Mouse (Mus musculus): ENCODE measurements around the gene Chst10. TPM values are rescaled to one million over a fixed set of nuclear protein-coding genes. Genes with fewer than 3 reads are reported as not detected.

Chst10 gene
- 0.39 and 0.76 TPM in 2 replicates for polyA plus RNA-seq (2012; rRNA removed)

GRCm38 (mm10) chr1:38897431-38898248 is at the start of gene Chst10:
TSS of gene Chst10 (minus strand) at chr1:38898161.

GRCm38 (mm10) chr1:38938849-38939248 is 40.9 kb upstream of the Chst10 start, which contains the start of gene Nms:
TSS of gene Nms (plus strand) at chr1:38939149.

DNA sequence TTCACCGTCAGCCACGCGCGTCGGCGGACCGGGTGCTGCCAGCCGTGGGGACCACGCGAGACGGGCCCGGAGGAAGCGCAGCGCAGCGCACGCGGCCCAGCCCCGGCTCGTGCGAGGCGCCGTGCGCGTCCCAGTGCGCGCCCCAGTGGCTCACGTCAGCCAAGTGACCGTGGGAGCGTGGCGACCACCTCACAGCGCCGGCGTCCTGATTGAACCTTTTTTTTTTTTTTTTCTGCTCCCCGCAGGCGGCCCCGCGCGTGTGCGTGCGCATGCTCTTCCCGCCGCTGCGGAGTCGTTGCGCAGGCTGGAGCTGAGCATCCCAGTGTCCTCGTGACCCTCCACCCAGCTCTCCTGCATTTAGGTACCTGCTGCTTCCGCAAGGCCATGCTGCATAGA is 61.5 kb downstream of the Chst10 start, which contains the start of gene Lonrf2:
TSS of gene Lonrf2 (minus strand) at position 235 of the 396 bp plus-strand sequence.

Other genes with a start within 250 kb of the Chst10 start
- 0.58 and 0.74 TPM in 2 replicates for gene Aff3, start 233.2 kb downstream of the Chst10 start, polyA plus RNA-seq (2012; rRNA removed)
- gene Lonrf2, start 61.5 kb downstream of the Chst10 start, polyA plus RNA-seq (2012; rRNA removed): 0.09 and 0.30 TPM in 2 replicates
- not detected in 2 replicates for gene Nms, start 41.0 kb upstream of the Chst10 start, polyA plus RNA-seq (2012; rRNA removed)
- 10.5 and 11.8 TPM in 2 replicates for gene Pdcl3, start 87.4 kb upstream of the Chst10 start, polyA plus RNA-seq (2012; rRNA removed)

All from stomach, adult 2 months (tissue).